Mouse (Mus musculus) olfactory bulb, adult 2 months (tissue): ENCODE measurements at regions not wholly inside any gene's neighbourhood (a gene's known extent, or its start where the extent isn't known, plus 50 kb on each side); places are given as distances from the start of the nearest gene placed in this dataset.

Experiments used
- H3K27ac ChIP-seq: fragments of 200-500 bp; 2 replicates; pipeline ENCODE4 v1.5.1; 2012; ENCODE audit warnings: low read depth, low read length; ENCODE audit not compliant: insufficient read depth
- H3K4me1 ChIP-seq: fragments of 200-500 bp; 2 replicates; pipeline ENCODE4 v1.6.1; 2012; ENCODE audit warnings: low read length; ENCODE audit not compliant: control insufficient read depth, insufficient read depth
- H3K4me3 ChIP-seq: fragments of 200-500 bp; 2 replicates; pipeline ENCODE4 v1.5.1; 2012; ENCODE audit warnings: mild to moderate bottlenecking, low read depth, low read length, moderate library complexity; ENCODE audit not compliant: insufficient read depth
- CTCF ChIP-seq: fragments of 200-500 bp; IDR thresholded peaks from 2 replicates; pipeline ENCODE4 v1.5.1; 2012; ENCODE audit warnings: low read depth, mild to moderate bottlenecking, low read length, moderate library complexity; ENCODE audit not compliant: insufficient read depth
- POLR2A ChIP-seq: fragments of 200-500 bp; IDR thresholded peaks from 2 replicates; pipeline ENCODE4 v1.6.1; 2012; ENCODE audit warnings: mild to moderate bottlenecking, low read depth, low read length, moderate library complexity; ENCODE audit not compliant: insufficient read depth
- WGBS: fragments of 180-500 bp; shearing (Covaris S2); methylation state at CpG from one replicate; pipeline ENCODE4 v1.1.7; 2018; 5-methylcytosine and 5-hydroxymethylcytosine counted together

DNA sequence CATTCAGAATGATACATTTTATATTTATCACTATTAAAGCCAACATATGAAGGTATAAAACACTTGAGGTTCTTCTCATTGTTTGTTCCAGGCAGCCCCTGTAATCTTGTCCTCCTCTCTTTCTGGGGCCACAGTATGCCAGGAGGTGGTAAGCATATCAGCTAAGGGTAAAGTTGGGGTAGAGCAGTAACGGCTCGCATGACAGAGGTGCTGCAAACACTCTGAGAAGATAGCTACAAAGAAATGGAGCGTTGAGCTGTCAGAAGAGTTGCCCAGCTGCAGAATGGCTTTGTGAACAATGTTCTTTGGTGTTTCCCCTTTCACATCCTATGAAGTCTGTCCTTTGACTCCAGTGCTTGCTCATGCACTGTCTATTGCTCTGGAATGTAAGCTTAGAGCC is 293.5 kb upstream of the Camk1g start:
- no peak overlapping the region for H3K4me3 ChIP-seq
- TF ChIP-seq CTCF (no peak), POLR2A (no peak)
- WGBS, result 94% methylated on average over 3 of the region's 3 CpGs

DNA sequence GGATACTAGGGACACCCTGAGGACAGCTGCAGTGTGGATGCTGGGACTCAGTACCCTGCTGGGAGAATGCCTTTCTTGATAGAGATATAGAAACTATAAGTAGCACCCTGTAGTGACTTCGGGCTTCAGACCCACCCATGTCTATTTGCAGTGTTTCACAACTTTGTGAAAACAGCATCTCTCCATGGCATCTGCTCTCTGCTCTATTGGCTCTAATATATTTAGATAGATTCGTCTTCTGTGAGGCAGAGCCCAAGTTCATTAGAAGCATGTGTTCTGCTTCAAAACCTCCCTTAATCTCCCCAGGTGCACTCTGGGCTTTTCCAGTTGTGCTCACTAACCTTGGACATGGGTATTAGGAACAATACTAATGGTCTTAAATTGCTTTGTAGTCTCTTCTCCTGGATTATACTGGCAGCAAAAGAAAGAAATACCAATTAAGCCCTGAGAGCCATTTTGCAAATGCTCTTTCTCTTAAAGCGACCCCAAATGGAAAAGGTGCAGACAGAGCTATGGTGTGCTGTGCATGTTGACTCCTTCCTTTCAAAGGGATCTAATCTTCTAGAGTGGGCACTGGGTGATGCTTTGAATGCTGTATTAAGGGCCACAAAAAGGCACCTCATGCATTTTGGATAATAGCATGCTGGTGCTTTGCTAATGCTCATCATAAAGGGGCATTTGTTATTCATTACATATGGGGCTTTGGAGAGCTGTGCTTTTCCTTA is 292.2 kb upstream of the Camk1g start:
- H3K27ac ChIP-seq, result no peak overlapping the region
- no peaks in the 10 kb centered on the region for H3K4me1 ChIP-seq
- TF ChIP-seq POLR2A (no peak), CTCF (no peak)
- no peak overlapping the region for H3K4me3 ChIP-seq
- 58% methylated on average over 3 of the region's 3 CpGs for WGBS

More for the DNA sequence above, 293.5 kb upstream of the Camk1g start:
- H3K4me1 ChIP-seq, result no peaks in the 10 kb centered on the region
- H3K27ac ChIP-seq, result no peak overlapping the region

DNA sequence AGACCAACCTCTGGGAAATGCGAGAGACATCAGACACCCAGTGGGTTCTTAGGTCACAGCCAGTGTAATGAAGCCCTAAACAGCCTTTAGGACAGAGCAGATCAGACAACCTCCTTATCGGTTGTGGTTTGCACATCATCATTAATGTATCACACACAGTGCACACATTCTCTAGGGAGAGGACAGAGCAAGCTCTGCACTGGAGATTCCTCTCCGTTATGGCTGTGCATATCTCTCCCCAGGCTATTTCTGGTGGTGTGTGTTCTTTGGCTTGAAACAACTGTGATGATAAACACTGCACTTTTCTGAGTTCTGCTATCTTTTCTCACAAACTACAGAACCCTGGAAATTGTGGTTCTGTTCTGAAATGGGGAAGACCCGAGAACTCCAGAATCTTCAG is 291.3 kb upstream of the Camk1g start:
- no peak for TF ChIP-seq POLR2A
- TF ChIP-seq CTCF, result no peak
- WGBS, result 81% methylated on average over 4 of the region's 4 CpGs
- no peaks in the 10 kb centered on the region for H3K4me1 ChIP-seq
- H3K27ac ChIP-seq, result no peak overlapping the region
- H3K4me3 ChIP-seq, result no peak overlapping the region

DNA sequence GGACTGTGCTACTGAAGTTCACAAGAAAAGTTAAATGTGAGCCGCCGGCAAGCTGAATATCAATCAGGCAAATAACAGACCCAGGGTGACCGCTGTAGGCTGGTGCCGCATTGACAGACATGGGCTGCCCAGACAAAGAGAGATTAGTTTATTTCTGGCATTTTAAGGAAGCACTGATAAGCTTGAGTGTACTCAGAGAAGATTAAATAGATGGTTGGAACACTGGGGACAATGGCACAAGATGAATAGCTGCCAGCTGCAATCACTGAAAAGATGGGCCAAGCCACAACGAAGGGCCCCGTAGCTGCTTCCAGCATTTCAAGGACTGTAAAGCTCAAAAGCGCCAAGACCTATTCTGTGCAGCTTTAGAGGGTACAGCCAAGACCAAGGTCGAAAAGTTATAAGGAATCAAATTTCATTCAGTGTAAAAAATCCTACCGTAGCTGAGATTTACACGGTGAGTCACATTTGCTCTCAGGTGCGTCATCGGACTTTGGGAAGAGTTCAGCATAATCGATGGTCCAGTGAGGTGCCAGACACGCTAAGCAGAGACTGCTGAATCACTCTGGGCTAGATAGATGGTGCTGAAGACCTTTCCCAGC is 285.1 kb upstream of the Camk1g start:
- WGBS, result 59% methylated on average over 14 of the region's 14 CpGs
- TF ChIP-seq CTCF (no peak), POLR2A (no peak)
- H3K4me1 ChIP-seq, result no peaks in the 10 kb centered on the region
- H3K27ac ChIP-seq, result no peak overlapping the region
- H3K4me3 ChIP-seq, result no peak overlapping the region

DNA sequence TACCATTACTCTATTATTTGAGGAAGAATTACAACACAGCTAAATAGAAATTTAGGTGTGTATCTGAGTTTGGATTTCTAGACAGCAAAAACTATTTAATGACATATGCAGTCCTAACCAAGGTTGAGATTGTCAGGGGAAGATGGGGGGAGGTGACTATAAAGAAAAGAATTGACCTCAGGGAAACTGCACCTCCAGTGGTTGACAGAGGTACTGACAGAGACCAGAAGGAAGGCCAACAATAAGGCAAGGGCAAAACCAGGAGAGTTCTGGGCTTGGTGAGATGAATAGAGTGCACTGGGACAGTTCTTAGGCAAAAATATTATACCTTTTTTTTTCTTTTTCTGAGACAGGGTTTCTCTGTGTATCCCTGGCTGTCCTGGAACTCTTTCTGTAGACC is 280.2 kb upstream of the Camk1g start:
- no peak overlapping the region for H3K27ac ChIP-seq
- H3K4me3 ChIP-seq, result no peak overlapping the region
- TF ChIP-seq POLR2A (no peak), CTCF (no peak)
- H3K4me1 ChIP-seq, result no peaks in the 10 kb centered on the region

DNA sequence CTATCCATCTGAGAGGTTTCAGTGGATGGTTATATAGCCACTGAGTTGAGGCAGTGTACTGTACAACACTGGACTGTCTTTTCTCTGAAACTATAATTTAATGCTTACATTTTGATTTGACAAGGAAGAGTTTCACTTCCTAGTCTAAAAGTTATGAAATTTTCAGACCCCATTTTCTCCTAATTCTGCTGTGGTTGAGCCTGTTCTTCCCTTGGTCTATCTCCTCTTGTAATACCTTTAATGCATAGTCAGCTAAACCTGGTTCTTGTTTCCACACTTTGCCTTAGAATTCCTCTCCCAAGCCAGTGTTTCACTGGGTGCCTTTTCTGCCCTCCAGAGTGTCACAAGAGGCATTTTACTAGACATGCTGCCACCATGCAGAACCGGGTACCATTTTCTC is 279.3 kb upstream of the Camk1g start:
- Histone ChIP-seq H3K4me3 (no peak overlapping the region), H3K27ac (no peak overlapping the region), H3K4me1 (no peaks in the 10 kb centered on the region)
- 86% methylated on average over 1 of the region's 1 CpGs for WGBS
- TF ChIP-seq POLR2A (no peak), CTCF (no peak)

DNA sequence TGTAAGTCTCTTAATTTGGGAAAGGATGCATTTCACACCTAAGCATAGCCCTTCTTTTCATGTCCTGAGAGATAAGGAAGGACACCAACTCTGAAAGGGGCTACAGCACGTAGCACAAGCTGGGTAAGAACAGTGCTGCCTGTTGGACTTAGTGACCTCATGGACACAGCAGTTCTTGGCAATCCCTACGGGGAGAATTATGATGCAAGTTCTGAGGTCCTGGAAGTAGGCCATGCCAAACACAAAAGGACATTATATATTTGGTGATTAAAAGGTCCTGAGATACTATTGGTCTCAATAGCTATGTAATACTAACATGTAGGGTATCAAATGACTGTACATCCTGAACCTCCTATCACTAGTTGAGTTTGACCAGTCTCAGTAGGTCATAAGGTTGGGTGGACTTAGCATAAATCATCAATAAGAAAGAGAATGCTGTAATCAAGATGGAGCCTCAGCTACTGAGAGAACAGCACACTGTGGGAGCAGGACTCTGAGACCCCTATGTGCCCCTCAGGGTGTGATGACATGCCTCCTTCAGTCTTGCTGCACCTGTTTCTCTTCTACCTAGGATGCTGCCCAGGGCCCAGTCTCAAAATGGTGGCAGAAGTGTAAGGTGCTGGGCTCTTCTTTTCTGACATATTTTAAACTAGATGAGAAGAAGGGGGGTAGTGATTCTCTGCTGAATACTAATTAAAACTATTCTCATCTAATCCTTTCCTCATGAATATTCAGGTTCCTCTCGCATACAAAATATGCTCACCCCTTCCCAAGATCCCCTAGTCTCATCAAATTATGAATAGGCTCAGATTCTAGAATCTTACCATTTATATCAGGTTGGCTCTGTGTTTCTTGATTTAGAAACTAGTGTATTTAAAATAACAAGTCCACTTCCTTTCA is 277.5 kb upstream of the Camk1g start:
- H3K4me1 ChIP-seq, result no peaks in the 10 kb centered on the region
- H3K4me3 ChIP-seq, result no peak overlapping the region
- no peak overlapping the region for H3K27ac ChIP-seq
- WGBS, result 83% methylated on average over 3 of the region's 3 CpGs
- no peak for TF ChIP-seq POLR2A

DNA sequence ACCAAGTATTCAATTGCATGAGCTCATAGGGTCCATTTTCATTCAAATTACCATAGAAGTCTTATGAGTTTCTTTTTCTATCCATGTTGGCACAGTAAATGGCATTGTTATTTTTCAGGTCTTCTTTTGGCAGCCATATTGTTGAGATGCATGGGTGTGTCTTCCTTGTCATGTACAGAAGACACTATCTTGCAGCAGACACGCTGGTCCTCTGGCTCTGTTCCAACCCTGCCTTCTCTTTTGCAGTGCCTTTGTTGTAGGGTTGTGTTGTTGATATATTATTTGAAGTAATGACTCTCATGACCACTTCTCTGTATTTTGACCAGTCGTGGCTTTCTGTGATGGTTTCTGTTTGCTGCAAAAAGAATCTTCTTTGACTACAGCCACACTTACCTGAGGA is 274.4 kb upstream of the Camk1g start:
- no peak for TF ChIP-seq CTCF
- no peak for TF ChIP-seq POLR2A
- no peaks in the 10 kb centered on the region for H3K4me1 ChIP-seq
- no peak overlapping the region for H3K27ac ChIP-seq
- 78% methylated on average over 2 of the region's 2 CpGs for WGBS
- no peak overlapping the region for H3K4me3 ChIP-seq

DNA sequence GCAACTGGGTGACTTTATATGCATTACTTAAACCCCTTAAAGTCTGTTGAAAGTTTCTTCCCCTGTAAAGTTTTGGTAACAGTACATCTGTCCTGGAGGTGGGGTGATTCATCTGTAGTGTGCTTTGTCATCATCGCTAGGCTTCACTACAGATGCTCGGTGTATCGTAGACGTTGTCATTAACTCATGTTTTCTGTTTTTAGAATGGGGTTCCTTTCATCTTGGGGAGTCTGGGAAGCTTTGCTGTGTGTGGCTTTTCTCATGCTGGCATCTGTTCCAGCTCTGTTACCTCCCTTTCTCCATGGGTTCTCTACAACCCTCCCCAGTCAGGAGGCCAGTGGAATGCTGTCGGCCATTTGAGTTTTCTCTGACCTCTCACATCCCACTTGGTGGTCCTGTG is 266.4 kb upstream of the Camk1g start:
- no peak overlapping the region for H3K4me3 ChIP-seq
- no peak for TF ChIP-seq CTCF
- TF ChIP-seq POLR2A, result no peak
- WGBS, result 74% methylated on average over 5 of the region's 5 CpGs
- no peak overlapping the region for H3K27ac ChIP-seq
- H3K4me1 ChIP-seq, result no peaks in the 10 kb centered on the region
